Mouse (Mus musculus): ENCODE results near the gene Fam83e. TPM values are rescaled to one million over a fixed set of nuclear protein-coding genes. Genes with fewer than 3 reads are reported as not detected.

Fam83e gene
- polyA plus RNA-seq, 1 experiment from 2014 or later, result 1.0 TPM

DNA sequence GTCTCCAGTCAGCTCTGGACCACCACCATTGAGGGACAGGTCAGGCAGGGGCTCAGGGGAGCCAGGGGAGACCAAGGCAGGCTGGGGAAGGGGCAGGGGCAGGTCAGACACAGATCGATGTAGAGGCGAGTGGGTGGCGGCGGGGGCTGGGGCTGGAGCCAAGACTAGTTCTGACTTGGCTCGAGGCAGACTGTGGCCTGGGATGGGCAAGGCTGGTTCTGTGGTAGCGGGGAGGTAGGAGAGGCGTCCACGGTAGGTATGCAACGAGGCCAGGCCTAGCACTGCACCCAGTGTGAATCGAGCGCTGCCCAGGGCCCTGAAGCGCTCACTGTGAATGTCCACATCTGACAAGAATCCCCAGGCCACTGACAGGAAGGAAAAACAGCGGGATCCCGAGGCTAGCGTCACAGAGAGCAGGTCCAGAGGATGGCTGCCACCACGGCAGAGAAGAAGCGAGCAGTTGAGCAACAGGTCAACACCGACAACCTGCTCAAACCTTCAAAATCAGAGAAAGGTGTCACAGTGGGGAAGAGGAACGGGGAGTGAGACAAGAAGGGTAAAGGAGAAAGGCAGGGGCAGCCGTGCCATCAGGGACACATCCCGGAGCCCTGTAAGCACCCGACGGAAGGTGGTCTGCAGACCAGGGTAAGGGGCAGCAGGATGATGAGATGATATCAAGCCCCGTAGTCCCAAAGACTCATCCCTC, 9.5 kb upstream of the Fam83e start:
- H3K9me3 ChIP-seq (replicated peaks), result no peaks in the 10 kb centered on the region
- no peak for ATAC-seq (ENCODE audit: low FRiP score)
- no peak overlapping the region for H3K4me2 ChIP-seq (replicated peaks)
- peaks cover 35% of the 10 kb centered on the region for H3K36me3 ChIP-seq
- H3K9ac ChIP-seq, result no peak overlapping the region
- H3K27me3 ChIP-seq, result no peaks in the 10 kb centered on the region
- 90% methylated on average over 24 of the region's 24 CpGs for WGBS
- H3K27ac ChIP-seq, result no peak overlapping the region
- no peak overlapping the region for H3K4me3 ChIP-seq
- peaks cover 61% of the 10 kb centered on the region for H3K4me1 ChIP-seq

DNA sequence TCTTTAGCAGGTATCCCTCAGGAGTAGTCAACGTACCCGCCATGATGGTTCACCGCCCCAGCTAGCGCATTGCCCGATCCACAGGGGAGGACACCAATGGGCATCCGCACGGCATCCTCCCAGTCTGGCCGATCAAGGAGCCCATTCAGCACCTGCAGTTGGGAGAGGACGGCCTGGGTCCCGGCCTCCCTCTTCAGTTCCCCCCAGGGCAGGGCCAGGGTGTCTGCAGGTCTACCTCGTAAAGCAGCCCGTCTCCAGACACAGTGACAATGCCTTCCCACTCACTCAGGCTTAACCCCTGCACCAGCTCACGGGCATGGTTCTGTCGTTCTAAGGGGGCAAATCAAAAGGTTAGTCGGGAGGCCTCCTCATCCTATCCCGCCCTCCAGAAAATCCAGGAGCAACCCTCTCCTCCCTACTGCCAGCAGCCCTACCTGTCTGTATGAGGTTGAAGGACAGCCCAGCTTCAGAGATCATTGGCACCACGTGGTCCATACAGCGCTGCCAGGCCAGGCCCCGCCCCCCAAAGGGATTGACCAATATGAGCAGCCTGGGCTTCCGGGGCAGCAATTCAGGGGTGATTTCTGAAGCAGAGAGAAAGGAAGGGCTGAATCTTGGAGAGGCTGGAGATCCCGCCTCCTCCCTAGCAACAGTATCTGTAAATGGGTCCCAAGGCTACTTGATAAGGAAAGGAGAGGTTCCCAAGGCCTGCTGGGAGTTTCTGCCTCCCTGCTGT, 8.8 kb upstream of the Fam83e start:
- no peak for ATAC-seq (ENCODE audit: low FRiP score)
- Histone ChIP-seq H3K4me3 (no peak overlapping the region), H3K4me2 (replicated peaks) (no peak overlapping the region), H3K9me3 (replicated peaks) (no peaks in the 10 kb centered on the region), H3K27me3 (no peaks in the 10 kb centered on the region), H3K4me1 (peaks cover 61% of the 10 kb centered on the region), H3K9ac (no peak overlapping the region), H3K36me3 (peaks cover 35% of the 10 kb centered on the region), H3K27ac (no peak overlapping the region)
- WGBS, result 89% methylated on average over 21 of the region's 21 CpGs

- peaks cover 50% of the 10 kb centered on the region for H3K4me1 ChIP-seq
- H3K4me2 ChIP-seq (replicated peaks), result no peak overlapping the region
- H3K9me3 ChIP-seq (replicated peaks), result no peaks in the 10 kb centered on the region
- no peak overlapping the region for H3K4me3 ChIP-seq
- H3K27ac ChIP-seq, result no peak overlapping the region
- 94% methylated on average over 16 of the region's 16 CpGs for WGBS
- H3K9ac ChIP-seq, result no peak overlapping the region
- no peaks in the 10 kb centered on the region for H3K27me3 ChIP-seq
- ATAC-seq (ENCODE audit: low FRiP score), result no peak
- H3K36me3 ChIP-seq, result peaks cover 35% of the 10 kb centered on the region
Observed at GRCm38 (mm10) chr7:45713396-45713795, 7.6 kb upstream of the Fam83e start.

DNA sequence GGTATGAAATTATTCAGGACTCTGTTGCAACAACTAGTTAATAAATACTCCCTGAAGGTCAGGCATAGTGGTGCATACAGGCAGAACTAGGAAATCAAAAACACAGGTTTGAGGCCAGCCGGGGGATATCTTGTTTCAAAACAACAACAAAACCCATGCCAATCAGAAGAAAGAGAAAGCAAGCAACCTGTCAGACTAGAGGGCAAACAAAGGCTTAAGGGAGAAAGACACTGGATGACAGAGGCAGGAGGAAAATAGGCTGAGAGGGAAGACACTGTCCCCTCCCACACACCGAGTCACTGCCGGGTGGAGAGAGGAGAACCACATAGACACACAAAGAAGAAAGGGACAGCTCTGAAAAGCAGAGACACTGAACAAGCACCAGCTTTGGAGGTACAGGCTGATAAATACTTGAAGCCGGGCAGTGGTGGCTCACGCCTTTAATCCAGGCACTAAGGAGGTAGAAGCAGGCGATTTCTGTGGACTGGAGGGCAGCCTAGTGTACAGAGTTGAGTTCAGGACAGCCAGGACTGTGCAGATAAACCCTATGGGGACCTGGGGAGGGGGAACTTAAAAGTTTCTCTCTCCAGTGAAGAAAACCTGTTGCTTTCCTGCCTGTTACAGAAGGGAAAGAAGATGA, 7.0 kb upstream of the Fam83e start:
- Histone ChIP-seq H3K9ac (peak overlapping the region; percentile 78), H3K27me3 (no peaks in the 10 kb centered on the region), H3K4me3 (peak overlapping the region; percentile 87), H3K36me3 (peaks cover 35% of the 10 kb centered on the region), H3K9me3 (replicated peaks) (no peaks in the 10 kb centered on the region), H3K27ac (no peak overlapping the region), H3K4me2 (replicated peaks) (peak overlapping the region; percentile 93), H3K4me1 (peaks cover 49% of the 10 kb centered on the region)
- 78% methylated on average over 6 of the region's 6 CpGs for WGBS
- ATAC-seq (ENCODE audit: low FRiP score), result no peak

- peak; percentile 64; the same call in 1 of the 2 replicates for ATAC-seq (ENCODE audit: low FRiP score)
- WGBS, result 11% methylated on average over 14 of the region's 14 CpGs
- Histone ChIP-seq H3K9me3 (replicated peaks) (no peaks in the 10 kb centered on the region), H3K4me2 (replicated peaks) (peak overlapping the region; percentile 93), H3K27ac (peak overlapping the region; percentile 70), H3K4me3 (peak overlapping the region; percentile 87), H3K36me3 (peaks cover 40% of the 10 kb centered on the region), H3K9ac (peak overlapping the region; percentile 78), H3K4me1 (peaks cover 49% of the 10 kb centered on the region), H3K27me3 (no peaks in the 10 kb centered on the region)
Observed at GRCm38 (mm10) chr7:45714630-45715089, 6.4 kb upstream of the Fam83e start.

GRCm38 (mm10) chr7:45715090-45715708, 5.8 kb upstream of the Fam83e start, which contains the start of gene Rpl18:
TSS of gene Rpl18 (plus strand) at chr7:45715457.
- Histone ChIP-seq H3K27ac (peak within 1 kb of the TSS; percentile 70), H3K4me1 (peaks cover 48% of the 10 kb centered on the region), H3K4me2 (replicated peaks) (peak within 1 kb of the TSS; percentile 93), H3K4me3 (peak within 1 kb of the TSS; percentile 87), H3K36me3 (peaks cover 45% of the 10 kb centered on the region), H3K9ac (peak within 1 kb of the TSS; percentile 78), H3K27me3 (no peaks in the 10 kb centered on the region), H3K9me3 (replicated peaks) (no peaks in the 10 kb centered on the region)
- WGBS, result 8% methylated on average over 34 of the region's 34 CpGs
- peak; percentile 90 for ATAC-seq (ENCODE audit: low FRiP score)

GRCm38 (mm10) chr7:45715741-45716459, 5.1 kb upstream of the Fam83e start:
- peaks cover 49% of the 10 kb centered on the region for H3K4me1 ChIP-seq
- peak overlapping the region; percentile 32 for H3K9ac ChIP-seq
- peak overlapping the region; percentile 93 for H3K4me2 ChIP-seq (replicated peaks)
- peak overlapping the region; percentile 64; the same call in 1 of the 2 replicates for H3K27ac ChIP-seq
- no peaks in the 10 kb centered on the region for H3K27me3 ChIP-seq
- no peak for ATAC-seq (ENCODE audit: low FRiP score)
- peaks cover 44% of the 10 kb centered on the region for H3K36me3 ChIP-seq
- H3K9me3 ChIP-seq (replicated peaks), result no peaks in the 10 kb centered on the region
- H3K4me3 ChIP-seq, result peak overlapping the region; percentile 87
- WGBS, result 86% methylated on average over 19 of the region's 19 CpGs

DNA sequence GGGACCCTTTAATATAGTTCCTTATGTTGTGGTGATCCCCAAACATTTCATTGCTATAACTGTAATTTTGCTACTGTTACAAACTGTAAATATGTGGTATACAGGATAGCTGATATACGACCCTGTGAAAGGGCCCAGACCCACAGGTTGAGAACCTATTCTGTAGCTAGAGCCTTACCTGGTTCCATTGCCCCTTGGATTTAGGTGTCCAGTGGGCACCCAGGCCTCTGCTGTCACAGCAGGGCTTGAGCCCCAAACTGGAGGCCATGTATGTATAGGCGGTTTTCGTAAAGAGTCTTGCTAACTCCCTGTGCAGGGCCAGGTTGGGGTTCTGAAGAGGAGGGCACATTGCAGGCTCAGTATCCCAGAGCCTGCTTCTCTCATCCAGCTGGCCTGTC, 4.6 kb upstream of the Fam83e start:
- Histone ChIP-seq H3K4me1 (peaks cover 53% of the 10 kb centered on the region), H3K36me3 (peaks cover 44% of the 10 kb centered on the region), H3K27me3 (no peaks in the 10 kb centered on the region), H3K27ac (no peak overlapping the region), H3K4me3 (peak overlapping the region; percentile 87), H3K9ac (peak overlapping the region; percentile 32), H3K9me3 (replicated peaks) (no peaks in the 10 kb centered on the region), H3K4me2 (replicated peaks) (peak overlapping the region; percentile 93)
- WGBS, result 98% methylated on average over 3 of the region's 3 CpGs
- ATAC-seq (ENCODE audit: low FRiP score), result no peak

DNA sequence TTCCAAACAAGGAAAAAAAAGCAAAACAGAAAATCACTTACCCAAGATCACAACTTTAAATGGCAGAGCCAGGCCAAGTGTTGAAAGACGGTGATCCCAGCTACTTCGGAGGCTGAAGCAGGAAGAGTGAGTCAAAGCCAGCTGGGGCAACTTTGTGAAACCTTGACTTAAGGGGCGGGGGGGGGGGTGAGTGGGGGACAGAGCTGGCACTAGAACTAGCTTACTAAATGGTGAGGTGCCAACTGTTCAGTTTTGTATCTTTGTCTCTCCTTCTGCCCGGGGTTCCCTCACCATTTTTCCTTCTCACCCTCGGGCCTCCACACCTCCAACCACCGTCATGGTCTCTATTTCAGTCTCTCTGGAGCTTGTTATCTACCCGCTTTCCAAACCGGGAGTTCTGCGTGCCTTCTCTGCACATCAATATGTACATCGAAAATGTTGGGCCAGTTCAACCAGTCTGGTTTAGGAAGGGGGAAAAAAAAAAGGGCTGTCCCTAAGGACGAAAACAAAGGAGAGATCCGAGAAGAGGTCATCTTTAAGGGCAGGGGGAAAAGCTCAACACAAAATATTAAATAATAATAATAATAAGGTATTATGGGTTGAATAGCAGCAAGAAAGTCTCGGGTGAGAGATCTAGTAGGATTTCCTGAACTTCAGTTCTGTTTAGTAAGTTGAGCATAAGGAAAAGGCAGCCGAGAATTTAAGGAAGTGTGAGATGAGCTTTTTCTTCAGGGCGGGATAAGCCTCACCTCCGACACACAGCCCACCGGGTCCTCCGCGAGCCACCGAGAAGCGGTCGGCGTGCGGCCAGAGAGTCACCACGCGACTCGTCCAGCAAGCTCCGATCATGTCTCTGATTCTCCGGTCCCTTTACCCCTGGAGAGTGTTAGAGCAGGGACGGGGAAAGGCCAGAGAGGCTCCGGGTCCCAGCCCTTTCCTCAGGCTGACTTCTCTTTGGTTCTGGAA, 3.8 kb upstream of the Fam83e start:
- Histone ChIP-seq H3K4me2 (replicated peaks) (peak overlapping the region; percentile 93), H3K4me3 (peak overlapping the region; percentile 87), H3K9ac (peak overlapping the region; percentile 91), H3K27ac (peak overlapping the region; percentile 90), H3K4me1 (peaks cover 55% of the 10 kb centered on the region), H3K36me3 (peaks cover 44% of the 10 kb centered on the region), H3K9me3 (replicated peaks) (no peaks in the 10 kb centered on the region), H3K27me3 (no peaks in the 10 kb centered on the region)
- WGBS, result 11% methylated on average over 31 of the region's 31 CpGs
- ATAC-seq (ENCODE audit: low FRiP score), result peak; percentile 34

GRCm38 (mm10) chr7:45717918-45718297, 3.1 kb upstream of the Fam83e start, which contains the start of gene Sphk2:
TSS of gene Sphk2 (minus strand) at chr7:45718002.
- Histone ChIP-seq H3K9me3 (replicated peaks) (no peaks in the 10 kb centered on the region), H3K27ac (peak within 1 kb of the TSS; percentile 90), H3K9ac (peak within 1 kb of the TSS; percentile 91), H3K36me3 (peaks cover 44% of the 10 kb centered on the region), H3K27me3 (no peaks in the 10 kb centered on the region), H3K4me2 (replicated peaks) (peak within 1 kb of the TSS; percentile 93), H3K4me3 (peak within 1 kb of the TSS; percentile 87), H3K4me1 (peaks cover 55% of the 10 kb centered on the region)
- under 1% methylated on average over 41 of the region's 41 CpGs for WGBS
- ATAC-seq (ENCODE audit: low FRiP score), result peak; percentile 70
